ENCODE assay signal across 8 mouse cellular contexts in genomic region chr3:34664636-34665531, GRCm38 (mm10). TPM values are rescaled to one million over a fixed set of nuclear protein-coding genes. Genes with fewer than 3 reads are reported as not detected.
A peak's percentile ranks its signal among the peaks of the same experiment; 100 is the strongest.
DNase-seq lines count a peak whose midpoint lies in the region; ATAC-seq and TF ChIP-seq lines count a peak whose summit lies in the region.

No protein-coding gene starts in this region.

- H3K36me3 ChIP-seq in heart, embryonic 10.5 days: no peaks in the 10 kb centered on the region
- H3K36me3 ChIP-seq in hindbrain, embryonic 10.5 days: no peaks in the 10 kb centered on the region
- H3K36me3 ChIP-seq in midbrain, embryonic 12.5 days: no peaks in the 10 kb centered on the region

- no peaks in the 10 kb centered on the region for H3K9me3 ChIP-seq in heart, embryonic 10.5 days
- no peaks in the 10 kb centered on the region for H3K9me3 ChIP-seq in hindbrain, embryonic 10.5 days
- H3K9me3 ChIP-seq in midbrain, embryonic 12.5 days: no peaks in the 10 kb centered on the region

- peak overlapping the region; percentile 85 for H3K4me2 ChIP-seq in midbrain, embryonic 12.5 days (replicated peaks)

- H3K27ac ChIP-seq in heart, embryonic 10.5 days: no peak overlapping the region
- no peak overlapping the region for H3K27ac ChIP-seq in bone marrow macrophage, adult 2 months (ENCODE audit: insufficient read depth, low read depth, low read length)
- peak overlapping the region; percentile 97 for H3K27ac ChIP-seq in hindbrain, embryonic 10.5 days
- peak overlapping the region; percentile 97 for H3K27ac ChIP-seq in midbrain, embryonic 12.5 days (replicated peaks)

- H3K4me3 ChIP-seq in heart, embryonic 10.5 days: peak overlapping the region; percentile 50
- H3K4me3 ChIP-seq in bone marrow macrophage, adult 2 months (ENCODE audit: insufficient read depth, low read length): peak overlapping the region; percentile 54
- peak overlapping the region; percentile 68 for H3K4me3 ChIP-seq in hindbrain, embryonic 10.5 days
- peak overlapping the region; percentile 45 for H3K4me3 ChIP-seq in midbrain, embryonic 12.5 days

- H3K9ac ChIP-seq in midbrain, embryonic 12.5 days (replicated peaks): peak overlapping the region; percentile 79

- no peak for TF ChIP-seq POLR2A in bone marrow macrophage, adult 2 months (IDR thresholded peaks at IDR 0.05; ENCODE audit: borderline replicate concordance, low read depth, low read length)

- TF ChIP-seq CTCF in bone marrow macrophage, adult 2 months (IDR thresholded peaks at IDR 0.05; ENCODE audit: low read depth, low read length): no peak

- peaks cover 98% of the 10 kb centered on the region for H3K27me3 ChIP-seq in heart, embryonic 10.5 days (ENCODE audit: insufficient read depth, poor library complexity, severe bottlenecking)
- peaks cover 63% of the 10 kb centered on the region for H3K27me3 ChIP-seq in hindbrain, embryonic 10.5 days (ENCODE audit: insufficient read depth, poor library complexity, severe bottlenecking)
- peaks cover 15% of the 10 kb centered on the region for H3K27me3 ChIP-seq in midbrain, embryonic 12.5 days

- DNase-seq in heart, embryonic 10.5 days (ENCODE audit: low spot score): no peak
- DNase-seq in heart, postnatal 25 days (ENCODE audit: low spot score): no peak
- DNase-seq in hindbrain, embryonic 10.5 days (ENCODE audit: low spot score): peak; percentile 57
- DNase-seq in urinary bladder, adult 2 months (ENCODE audit: low spot score): no peak
- no peak for DNase-seq in adrenal gland, adult 8-10 months

- no peak; the same call in 1 of the 2 replicates for ATAC-seq in midbrain, embryonic 12.5 days (ENCODE audit: low FRiP score, low read depth)
- ATAC-seq in megakaryocyte progenitor cell, adult 5-6 weeks (replicated peaks; ENCODE audit: poor library complexity): no peak

- peaks cover 20% of the 10 kb centered on the region for H3K4me1 ChIP-seq in heart, embryonic 10.5 days
- H3K4me1 ChIP-seq in bone marrow macrophage, adult 2 months (ENCODE audit: control insufficient read depth, insufficient read depth, low read length): 0 out of 2 replicates have a peak, but pooled peaks cover 4% of the 10 kb centered on the region
- H3K4me1 ChIP-seq in hindbrain, embryonic 10.5 days (replicated peaks): peaks cover 98% of the 10 kb centered on the region
- H3K4me1 ChIP-seq in midbrain, embryonic 12.5 days: peaks cover 93% of the 10 kb centered on the region

- under 1% methylated on average over 31 of the region's 31 CpGs for WGBS in heart, embryonic 10.5 days
- under 1% methylated on average over 31 of the region's 31 CpGs for WGBS in hindbrain, embryonic 10.5 days
- WGBS in midbrain, embryonic 12.5 days: under 1% methylated on average over 31 of the region's 31 CpGs

- intact Hi-C loops in heart, postnatal 25 days (cut with DNase I): no loop called here

RNA-seq across cellular contexts. Expression of gene Sox2, which starts 14.7 kb away (rescaled TPM):
- polyA plus RNA-seq in heart, embryonic 10.5 days (2016; fragmentation: Nextera tagmentation; extraction: Ambion mirVana): 0.20 and 0.77 TPM in 2 replicates
- total RNA-seq in heart, postnatal 25 days (2021): not detected
- polyA plus RNA-seq in bone marrow macrophage, adult 2 months (2012; ENCODE audit: insufficient read depth, insufficient read length, missing spikeins): not detected in 2 replicates
- 23.4 and 24.2 TPM in 2 replicates for polyA plus RNA-seq in hindbrain, embryonic 10.5 days (2016; fragmentation: Nextera tagmentation; extraction: Ambion mirVana)
- polyA plus RNA-seq in midbrain, embryonic 12.5 days (2016; fragmentation: Nextera tagmentation; extraction: Ambion mirVana): 49.5 and 61.1 TPM in 2 replicates
- 1.4 and 1.9 TPM in 2 replicates for polyA plus RNA-seq in urinary bladder, adult 2 months (2012; rRNA removed)
- not detected in 2 replicates for total RNA-seq in megakaryocyte progenitor cell, adult 5-6 weeks (2015)
- total RNA-seq in megakaryocyte progenitor cell, adult 5-6 weeks (2017): not detected in 2 replicates
- total RNA-seq in adrenal gland, adult 8-10 months (2022): under 1 TPM; 0.28 to 0.38 (median 0.33) TPM

Comparison
In these comparisons a context has a peak if more than half of its experiments do, and no peak if none do; other contexts are left out.
1. H3K27ac ChIP-seq: peak in hindbrain, embryonic 10.5 days (single experiment) and midbrain, embryonic 12.5 days (single experiment); none in heart, embryonic 10.5 days (single experiment) and bone marrow macrophage, adult 2 months (single experiment).
2. Peak in every context shown above with its lines, with median percentiles within 50 percentile points of each other: H3K4me3 ChIP-seq.